Mouse (Mus musculus) adrenal gland, adult 8-10 months (tissue): Measurements from ENCODE around the gene Btbd11. TPM values are rescaled to one million over a fixed set of nuclear protein-coding genes. Genes with fewer than 3 reads are reported as not detected.

ENCODE experiments used
- DNase-seq: peaks from one replicate; pipeline ENCODE4 v3.0.0; 2022
- total RNA-seq, 4 experiments: library from RNA; stranded (reverse); gene quantifications; 2 replicates each; pipeline ENCODE4 v1.2.4; 2022

The Btbd11 gene
- total RNA-seq, 4 experiments from 2014 or later: 6.7 to 17.5 (median 12.3) TPM

- DNase-seq: no peak
Observed at GRCm38 (mm10) chr10:85527722-85528121, 141.1 kb downstream of the Btbd11 start.

- no peak for DNase-seq
Observed at GRCm38 (mm10) chr10:85533192-85533710, 146.6 kb downstream of the Btbd11 start.

- DNase-seq: no peak
Observed at GRCm38 (mm10) chr10:85538051-85538753, 151.6 kb downstream of the Btbd11 start.

- DNase-seq: no peak
Observed at GRCm38 (mm10) chr10:85539510-85540120, 153.0 kb downstream of the Btbd11 start.

GRCm38 (mm10) chr10:85540311-85541093 lies 153.9 kb downstream of the Btbd11 start:
- DNase-seq: no peak

- DNase-seq: no peak
Observed at GRCm38 (mm10) chr10:85541481-85541880, 154.9 kb downstream of the Btbd11 start.

- no peak for DNase-seq
Observed at GRCm38 (mm10) chr10:85541892-85542630, 155.4 kb downstream of the Btbd11 start.

- DNase-seq: no peak
Observed at GRCm38 (mm10) chr10:85543281-85543680, 156.7 kb downstream of the Btbd11 start.

- no peak for DNase-seq
Observed at GRCm38 (mm10) chr10:85544991-85545390, 158.4 kb downstream of the Btbd11 start.

GRCm38 (mm10) chr10:85555193-85555592 lies 168.6 kb downstream of the Btbd11 start:
- DNase-seq: no peak

GRCm38 (mm10) chr10:85561418-85561817 lies 174.8 kb downstream of the Btbd11 start:
- no peak for DNase-seq

GRCm38 (mm10) chr10:85571456-85571855 lies 184.8 kb downstream of the Btbd11 start:
- no peak for DNase-seq

- no peak for DNase-seq
Observed at GRCm38 (mm10) chr10:85572571-85572970, 186.0 kb downstream of the Btbd11 start.

- DNase-seq: no peak
Observed at GRCm38 (mm10) chr10:85577891-85578420, 191.3 kb downstream of the Btbd11 start.

- no peak for DNase-seq
Observed at GRCm38 (mm10) chr10:85578571-85579465, 192.2 kb downstream of the Btbd11 start.

- no peak for DNase-seq
Observed at GRCm38 (mm10) chr10:85587758-85588157, 201.1 kb downstream of the Btbd11 start.

- DNase-seq: no peak
Observed at GRCm38 (mm10) chr10:85590043-85590442, 203.4 kb downstream of the Btbd11 start.

- peak; percentile 18 for DNase-seq
Observed at GRCm38 (mm10) chr10:85591296-85591695, 204.7 kb downstream of the Btbd11 start.

- peak; percentile 21 for DNase-seq
Observed at GRCm38 (mm10) chr10:85591986-85592385, 205.4 kb downstream of the Btbd11 start.

GRCm38 (mm10) chr10:85596301-85596700 lies 209.7 kb downstream of the Btbd11 start:
- DNase-seq: no peak

GRCm38 (mm10) chr10:85598093-85598599 lies 211.5 kb downstream of the Btbd11 start:
- DNase-seq: peak; percentile 66
